Mouse (Mus musculus) MEL (cell line): ENCODE measurements around the gene Tnip2.

Source experiments
- CTCF ChIP-seq, 3 experiments: IDR thresholded peaks in 2 of 3; conservative IDR thresholded peaks in 1 of 3; 2 replicates each; pipeline ENCODE4 v1.5.1; 2011 to 2012; ENCODE audit warnings: low read length in 3 of 3, low read depth in 2 of 3, mild to moderate bottlenecking in 2 of 3, improper control_type of control experiment in 1 of 3, inconsistent platforms in 1 of 3, mixed read lengths in 1 of 3, moderate library complexity in 1 of 3; ENCODE audit not compliant: control insufficient read depth in 1 of 3, insufficient read depth in 1 of 3, poor library complexity in 1 of 3, severe bottlenecking in 1 of 3
- ETS1 ChIP-seq: IDR thresholded peaks from 2 replicates; pipeline ENCODE4 v1.6.1; 2012; ENCODE audit warnings: low read depth, mild to moderate bottlenecking, inconsistent platforms, low read length, improper control_type of control experiment, moderate library complexity
- POLR2A ChIP-seq, 2 experiments: IDR thresholded peaks; 2 replicates each; pipeline ENCODE4 v1.6.1; 2011 to 2012; ENCODE audit warnings: low read length in 2 of 2, mild to moderate bottlenecking in 2 of 2, control low read depth in 1 of 2, improper control_type of control experiment in 1 of 2, low read depth in 1 of 2, moderate library complexity in 1 of 2; ENCODE audit not compliant: control insufficient read depth in 1 of 2, insufficient read depth in 1 of 2, poor library complexity in 1 of 2
- UBTF ChIP-seq: IDR thresholded peaks from 2 replicates; pipeline ENCODE4 v1.6.1; 2012; ENCODE audit warnings: low read depth, mild to moderate bottlenecking, inconsistent platforms, low read length, improper control_type of control experiment, moderate library complexity, borderline replicate concordance; ENCODE audit not compliant: insufficient read depth
- ZC3H11A ChIP-seq: IDR thresholded peaks from 2 replicates; pipeline ENCODE4 v1.6.1; 2012; ENCODE audit warnings: low read depth, mild to moderate bottlenecking, inconsistent platforms, low read length, improper control_type of control experiment
- ZKSCAN1 ChIP-seq: IDR thresholded peaks from 2 replicates; pipeline ENCODE4 v1.6.1; 2012; ENCODE audit warnings: low read depth, mild to moderate bottlenecking, inconsistent platforms, low read length, improper control_type of control experiment, moderate library complexity

DNA sequence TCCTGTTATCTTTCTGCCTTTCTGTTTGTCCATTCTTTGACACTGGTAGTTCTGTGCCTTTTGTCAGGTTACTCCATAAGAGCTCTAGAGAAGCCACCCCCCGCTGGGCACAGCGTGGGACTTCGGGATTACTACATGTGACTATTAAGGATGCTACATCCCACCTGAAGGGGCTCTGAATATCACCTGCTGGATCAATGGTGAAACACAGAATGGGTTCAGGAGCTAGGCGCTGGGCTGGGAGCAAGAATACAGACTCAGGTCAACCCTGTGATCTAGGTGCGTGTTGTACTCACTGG lies 12.6 kb upstream of the Tnip2 start:
- TF ChIP-seq ZKSCAN1 (no peak), ETS1 (no peak), CTCF (IDR thresholded peaks at IDR 0.05 in 2 of 3, conservative IDR thresholded peaks at IDR 0.05 in 1 of 3; ENCODE audit: control insufficient read depth in 1 of 3, insufficient read depth in 1 of 3, low read depth in 2 of 3, low read length in 3 of 3, poor library complexity in 1 of 3, severe bottlenecking in 1 of 3) (no peak), UBTF (no peak), ZC3H11A (no peak), POLR2A (IDR thresholded peaks at IDR 0.05; ENCODE audit: control insufficient read depth in 1 of 2, insufficient read depth in 1 of 2, low read depth in 1 of 2, low read length in 2 of 2, poor library complexity in 1 of 2) (no peak)
